Mouse (Mus musculus): ENCODE data around the gene Eif2b1.

DNA sequence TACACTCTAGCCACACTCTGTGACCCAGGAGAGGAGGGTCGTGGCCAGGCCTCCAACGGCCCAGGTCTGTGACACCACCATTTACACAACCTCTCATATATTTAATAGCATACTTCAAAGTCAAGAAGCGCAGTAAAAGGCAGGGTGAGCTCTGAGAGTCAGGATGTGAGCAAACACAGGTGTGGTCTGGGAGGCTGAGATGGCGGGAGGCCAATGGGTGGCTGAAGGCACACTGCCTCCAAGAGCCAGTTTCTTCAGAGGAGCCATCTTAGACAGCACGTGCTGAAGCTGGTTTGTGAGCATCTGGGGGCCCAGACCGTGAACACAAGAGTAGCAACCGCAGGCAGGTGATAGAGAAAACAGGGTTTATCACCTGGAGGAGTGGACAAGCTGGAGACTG lies 3.5 kb downstream of the Eif2b1 start:
- no peak for TF ChIP-seq GATA1 (IDR thresholded peaks at IDR 0.05; ENCODE audit: borderline replicate concordance, low read length)
- no peak for TF ChIP-seq FLI1 (IDR thresholded peaks at IDR 0.05; ENCODE audit: low read length)

All from megakaryocyte, embryonic 14.5 days (primary cell).